22 mouse cellular contexts compared by ENCODE assay signal in genomic region chr5:141295240-141295639, GRCm38 (mm10). TPM values are rescaled to one million over a fixed set of nuclear protein-coding genes. Genes with fewer than 3 reads are reported as not detected.
DNase-seq lines count a peak whose midpoint lies in the region; ATAC-seq lines count a peak whose summit lies in the region.
"Had no signal": no experiment of that assay in that cellular context is flagged by ENCODE, and none has a peak within 500 bp of the region (broad histone marks: within the 10 kb centered on the region; RNA-seq: fewer than 3 reads in every experiment).

No protein-coding gene starts in this region.

- no peak overlapping the region for H3K9ac ChIP-seq in midbrain, embryonic 13.5 days (replicated peaks)
- H3K9ac ChIP-seq: hindbrain, embryonic 13.5 days; neural tube, embryonic 13.5 days had no signal

- no peak overlapping the region for H3K4me2 ChIP-seq in midbrain, embryonic 13.5 days (replicated peaks)
- H3K4me2 ChIP-seq: hindbrain, embryonic 13.5 days; midbrain, embryonic 11.5 days; neural tube, embryonic 13.5 days had no signal

- no peak for ATAC-seq in granulocyte monocyte progenitor cell, adult 5-6 weeks (replicated peaks; ENCODE audit: poor library complexity, severe bottlenecking)
- no peak for ATAC-seq in midbrain, embryonic 13.5 days
- ATAC-seq: forebrain, embryonic 16.5 days had no signal

- DNase-seq in frontal cortex, adult 2 months (ENCODE audit: extremely low spot score in 1 of 2, low spot score in 1 of 2) = peak; percentile 18 to 36
- DNase-seq in frontal cortex, postnatal 25 days (ENCODE audit: low spot score in 2 of 2) = no peak
- DNase-seq in right cerebral cortex, adult 18-20 months = peak; percentile 20
- DNase-seq in right cerebral cortex, postnatal 4 days = no peak
- peak; percentile 16 to 36 for DNase-seq in layer of hippocampus, postnatal 36 days
- peak; percentile 19 for DNase-seq in right cerebral cortex, postnatal 25 days
- DNase-seq: adrenal gland, adult 8-10 months; cerebellum, adult 11-12 months; cerebellum, postnatal 36 days; gastrocnemius, postnatal 25 days; heart, postnatal 14 days; kidney, adult 18-20 months; kidney, postnatal 14 days; liver had no signal

- no peak overlapping the region for H3K4me3 ChIP-seq in midbrain, embryonic 13.5 days (replicated peaks)
- H3K4me3 ChIP-seq: erythroblast, embryonic 14.5 days; heart, embryonic 10.5 days; hindbrain, embryonic 13.5 days; neural tube, embryonic 13.5 days had no signal

- H3K4me1 ChIP-seq in midbrain, embryonic 13.5 days (replicated peaks) = no peaks in the 10 kb centered on the region
- H3K4me1 ChIP-seq: hindbrain, embryonic 13.5 days; neural tube, embryonic 13.5 days had no signal

- no peaks in the 10 kb centered on the region for H3K9me3 ChIP-seq in midbrain, embryonic 13.5 days
- H3K9me3 ChIP-seq: heart, embryonic 10.5 days; hindbrain, embryonic 13.5 days; neural tube, embryonic 13.5 days had no signal

- H3K27ac ChIP-seq in midbrain, embryonic 13.5 days = no peak overlapping the region
- H3K27ac ChIP-seq: heart, embryonic 10.5 days; hindbrain, embryonic 13.5 days; neural tube, embryonic 13.5 days had no signal

- H3K36me3 ChIP-seq in midbrain, embryonic 13.5 days = no peaks in the 10 kb centered on the region
- H3K36me3 ChIP-seq: heart, embryonic 10.5 days; hindbrain, embryonic 13.5 days; neural tube, embryonic 13.5 days had no signal

- H3K27me3 ChIP-seq in midbrain, embryonic 13.5 days = no peaks in the 10 kb centered on the region
- H3K27me3 ChIP-seq: hindbrain, embryonic 13.5 days; neural tube, embryonic 13.5 days had no signal

- 92% methylated on average over 7 of the region's 7 CpGs for WGBS in midbrain, embryonic 13.5 days

RNA-seq across cellular contexts. Expression of gene Sdk1, which starts 54.0 kb away (rescaled TPM):
- 3.5 and 4.0 TPM in 2 replicates for polyA plus RNA-seq in frontal cortex, adult 2 months (2012; rRNA removed)
- total RNA-seq in layer of hippocampus, postnatal 36 days (2021) = 1 to 10 TPM; 6.2 to 6.3 TPM
- not detected in 2 replicates for total RNA-seq in granulocyte monocyte progenitor cell, adult 5-6 weeks (2014; fragmentation: Nextera tagmentation)
- total RNA-seq in granulocyte monocyte progenitor cell, adult 5-6 weeks (2017) = not detected in 2 replicates
- polyA plus RNA-seq in midbrain, embryonic 13.5 days (2015; fragmentation: Nextera tagmentation; extraction: Ambion mirVana) = 1.7 and 2.0 TPM in 2 replicates
- polyA plus RNA-seq: erythroblast, embryonic 14.5 days had no signal

Comparison
In these comparisons a context has a peak if more than half of its experiments do, and no peak if none do; other contexts are left out.
1. DNase-seq: peak in frontal cortex, adult 2 months (2 of 2), right cerebral cortex, adult 18-20 months (single experiment), layer of hippocampus, postnatal 36 days (2 of 2) and right cerebral cortex, postnatal 25 days (single experiment); none in frontal cortex, postnatal 25 days (0 of 2) and right cerebral cortex, postnatal 4 days (single experiment).
2. RNA of gene Sdk1, which starts 54.0 kb away (total RNA-seq): 6.2 to 6.3 TPM in layer of hippocampus, postnatal 36 days; not detected in granulocyte monocyte progenitor cell, adult 5-6 weeks; every median in the first group is over 4 times any median in the second.